Mouse (Mus musculus) limb, embryonic 13.5 days (tissue): ENCODE results near the gene Ube3c. TPM values are rescaled to one million over a fixed set of nuclear protein-coding genes. Genes with fewer than 3 reads are reported as not detected.
"Not testable (repeated sequence)": the region's sequence is repeated elsewhere in the genome, so short reads cannot be mapped to it uniquely, and the experiment has no call there.

ENCODE experiments used
- ATAC-seq: fragments of 200-750 bp; cut with Nextera tagmentation; 2 replicates; pipeline ENCODE4 v1.8.0; 2017; ENCODE audit warnings: low read depth, moderate number of reproducible peaks, moderate TSS enrichment; ENCODE audit not compliant: low FRiP score
- H3K27ac ChIP-seq: fragments of 300-500 bp; sonication (generic); 2 replicates; pipeline ENCODE4 v1.5.1; 2015; ENCODE audit warnings: inconsistent platforms, mild to moderate bottlenecking, moderate library complexity
- H3K27me3 ChIP-seq: fragments of 300-500 bp; sonication (generic); 2 replicates; pipeline ENCODE4 v1.6.1; 2015; ENCODE audit warnings: mild to moderate bottlenecking, inconsistent platforms
- H3K36me3 ChIP-seq: fragments of 300-500 bp; sonication (generic); 2 replicates; pipeline ENCODE4 v1.6.1; 2015; ENCODE audit warnings: inconsistent platforms, mild to moderate bottlenecking, moderate library complexity
- H3K4me1 ChIP-seq: fragments of 300-500 bp; sonication (generic); 2 replicates; pipeline ENCODE4 v1.6.1; 2015; ENCODE audit warnings: inconsistent platforms
- H3K4me2 ChIP-seq: fragments of 300-500 bp; sonication (generic); replicated peaks from 2 replicates; pipeline ENCODE4 v1.6.1; 2015; ENCODE audit warnings: inconsistent platforms, mild to moderate bottlenecking, moderate library complexity
- H3K4me3 ChIP-seq: fragments of 300-500 bp; sonication (generic); 2 replicates; pipeline ENCODE4 v1.5.1; 2015; ENCODE audit warnings: moderate library complexity, mild to moderate bottlenecking, inconsistent platforms
- H3K9ac ChIP-seq: fragments of 300-500 bp; sonication (generic); 2 replicates; pipeline ENCODE4 v1.6.1; 2015; ENCODE audit warnings: mild to moderate bottlenecking, inconsistent platforms
- H3K9me3 ChIP-seq: fragments of 300-500 bp; sonication (generic); 2 replicates; pipeline ENCODE4 v1.6.1; 2016; ENCODE audit warnings: inconsistent platforms
- WGBS: fragments of 180-500 bp; shearing (Covaris S2); methylation state at CpG from one replicate; pipeline ENCODE4 v1.1.7; 2015; 5-methylcytosine and 5-hydroxymethylcytosine counted together
- polyA plus RNA-seq: library from polyadenylated mRNA; unstranded; fragments of >200 nt; fragmentation: Nextera tagmentation; extraction: Ambion mirVana; gene quantifications from 2 replicates; pipeline ENCODE4 v1.2.1, GENCODE M21; 2015

Ube3c gene
- polyA plus RNA-seq = 24.6 and 26.7 TPM in 2 replicates

GRCm38 (mm10) chr5:29568848-29569377, at the start of gene Ube3c:
Gene Ube3c, plus strand, starts transcription at chr5:29569242.
- Histone ChIP-seq H3K4me1 (peaks cover 16% of the 10 kb centered on the region), H3K9ac (peak within 1 kb of the TSS; percentile 85), H3K4me3 (peak within 1 kb of the TSS; percentile 85), H3K27ac (peak within 1 kb of the TSS; percentile 91), H3K36me3 (peaks cover 18% of the 10 kb centered on the region), H3K27me3 (no peaks in the 10 kb centered on the region), H3K9me3 (no peaks in the 10 kb centered on the region), H3K4me2 (peak within 1 kb of the TSS; percentile 98)
- under 1% methylated on average over 68 of the region's 72 CpGs for WGBS
- ATAC-seq = peak; percentile 97

GRCm38 (mm10) chr5:29560111-29560510, 8.9 kb upstream of the Ube3c start:
- Histone ChIP-seq H3K9ac (no peak overlapping the region), H3K4me3 (no peak overlapping the region), H3K36me3 (no peaks in the 10 kb centered on the region), H3K27ac (no peak overlapping the region), H3K4me1 (no peaks in the 10 kb centered on the region), H3K27me3 (no peaks in the 10 kb centered on the region), H3K9me3 (no peaks in the 10 kb centered on the region), H3K4me2 (no peak overlapping the region)
- 84% methylated on average over 5 of the region's 5 CpGs for WGBS
- ATAC-seq = no peak

- ATAC-seq = no peak
- Histone ChIP-seq H3K27me3 (no peaks in the 10 kb centered on the region), H3K4me1 (no peaks in the 10 kb centered on the region), H3K36me3 (no peaks in the 10 kb centered on the region), H3K9ac (no peak overlapping the region), H3K9me3 (no peaks in the 10 kb centered on the region), H3K4me3 (no peak overlapping the region), H3K27ac (no peak overlapping the region), H3K4me2 (no peak overlapping the region)
- 89% methylated on average over 2 of the region's 2 CpGs for WGBS
These were observed 8.4 kb upstream of the Ube3c start for GRCm38 (mm10) chr5:29560667-29561066.

GRCm38 (mm10) chr5:29569378-29570280, 587 bp downstream of the Ube3c start:
- 3% methylated on average over 67 of the region's 67 CpGs for WGBS
- peak overlapping the region; percentile 85 for H3K4me3 ChIP-seq
- H3K36me3 ChIP-seq = peaks cover 22% of the 10 kb centered on the region
- peak; percentile 85 for ATAC-seq
- H3K27ac ChIP-seq = peak overlapping the region; percentile 91
- H3K4me2 ChIP-seq = peak overlapping the region; percentile 98
- no peaks in the 10 kb centered on the region for H3K9me3 ChIP-seq
- no peaks in the 10 kb centered on the region for H3K27me3 ChIP-seq
- H3K4me1 ChIP-seq = peaks cover 16% of the 10 kb centered on the region
- H3K9ac ChIP-seq = peak overlapping the region; percentile 85

- H3K9me3 ChIP-seq, H3K27ac ChIP-seq, ATAC-seq, H3K4me2 ChIP-seq, H3K27me3 ChIP-seq, H3K4me3 ChIP-seq, H3K9ac ChIP-seq: not testable (repeated sequence)
- WGBS = 86% methylated on average over 11 of the region's 11 CpGs
- H3K4me1 ChIP-seq = peaks cover 16% of the 10 kb centered on the region
- H3K36me3 ChIP-seq = peaks cover 22% of the 10 kb centered on the region
These were observed 5.2 kb downstream of the Ube3c start for GRCm38 (mm10) chr5:29574286-29574685.

GRCm38 (mm10) chr5:29575085-29575484, 6.0 kb downstream of the Ube3c start:
- Histone ChIP-seq H3K36me3 (peaks cover 22% of the 10 kb centered on the region), H3K9me3 (no peaks in the 10 kb centered on the region), H3K9ac (no peak overlapping the region), H3K4me1 (peaks cover 12% of the 10 kb centered on the region), H3K27me3 (no peaks in the 10 kb centered on the region), H3K4me2 (no peak overlapping the region), H3K27ac (no peak overlapping the region), H3K4me3 (no peak overlapping the region)
- WGBS = 57% methylated on average over 2 of the region's 2 CpGs
- no peak for ATAC-seq

GRCm38 (mm10) chr5:29577795-29578631, 9.0 kb downstream of the Ube3c start:
- H3K27ac ChIP-seq = no peak overlapping the region
- no peaks in the 10 kb centered on the region for H3K27me3 ChIP-seq
- H3K4me2 ChIP-seq = no peak overlapping the region
- no peak overlapping the region for H3K4me3 ChIP-seq
- peaks cover 6% of the 10 kb centered on the region for H3K36me3 ChIP-seq
- WGBS = 88% methylated on average over 4 of the region's 4 CpGs
- no peak for ATAC-seq
- no peaks in the 10 kb centered on the region for H3K4me1 ChIP-seq
- no peak overlapping the region for H3K9ac ChIP-seq
- H3K9me3 ChIP-seq = no peaks in the 10 kb centered on the region

- H3K36me3 ChIP-seq = peaks cover 13% of the 10 kb centered on the region
- no peak overlapping the region; the same call in 1 of the 2 replicates for H3K27ac ChIP-seq
- no peak overlapping the region for H3K4me2 ChIP-seq
- no peaks in the 10 kb centered on the region for H3K9me3 ChIP-seq
- 88% methylated on average over 2 of the region's 2 CpGs for WGBS
- no peaks in the 10 kb centered on the region for H3K27me3 ChIP-seq
- no peaks in the 10 kb centered on the region for H3K4me1 ChIP-seq
- H3K4me3 ChIP-seq = no peak overlapping the region
- H3K9ac ChIP-seq = no peak overlapping the region
- ATAC-seq = no peak
These were observed 15.0 kb downstream of the Ube3c start for GRCm38 (mm10) chr5:29583880-29584595.

GRCm38 (mm10) chr5:29592161-29592560, 23.1 kb downstream of the Ube3c start:
- WGBS = 96% methylated on average over 7 of the region's 7 CpGs
- peaks cover 79% of the 10 kb centered on the region for H3K36me3 ChIP-seq
- not testable (repeated sequence) for H3K27ac ChIP-seq, H3K4me3 ChIP-seq, H3K9ac ChIP-seq, ATAC-seq, H3K4me2 ChIP-seq, H3K27me3 ChIP-seq, H3K4me1 ChIP-seq
- peaks cover 14% of the 10 kb centered on the region for H3K9me3 ChIP-seq

GRCm38 (mm10) chr5:29606546-29606945, 37.5 kb downstream of the Ube3c start:
- no peak overlapping the region for H3K4me3 ChIP-seq
- WGBS = 85% methylated on average over 2 of the region's 2 CpGs
- H3K4me1 ChIP-seq = no peaks in the 10 kb centered on the region
- no peaks in the 10 kb centered on the region for H3K9me3 ChIP-seq
- no peak overlapping the region for H3K4me2 ChIP-seq
- no peak for ATAC-seq
- H3K36me3 ChIP-seq = peaks cover 71% of the 10 kb centered on the region
- no peak overlapping the region for H3K9ac ChIP-seq
- H3K27ac ChIP-seq = no peak overlapping the region
- no peaks in the 10 kb centered on the region for H3K27me3 ChIP-seq

- H3K4me1 ChIP-seq = no peaks in the 10 kb centered on the region
- no peaks in the 10 kb centered on the region for H3K27me3 ChIP-seq
- 84% methylated on average over 10 of the region's 10 CpGs for WGBS
- no peaks in the 10 kb centered on the region for H3K9me3 ChIP-seq
- no peak overlapping the region for H3K4me2 ChIP-seq
- H3K9ac ChIP-seq = no peak overlapping the region
- H3K4me3 ChIP-seq = no peak overlapping the region
- ATAC-seq = no peak
- H3K27ac ChIP-seq = no peak overlapping the region
- H3K36me3 ChIP-seq = peaks cover 48% of the 10 kb centered on the region
These were observed 56.6 kb downstream of the Ube3c start for GRCm38 (mm10) chr5:29625610-29626009.
